Mouse (Mus musculus) ES-E14 (cell line): Measurements from ENCODE around the gene Cc2d1b.

Experiments used
- CHD2 ChIP-seq: IDR thresholded peaks from 2 replicates; pipeline ENCODE4 v1.6.1; 2014; ENCODE audit warnings: mild to moderate bottlenecking, low read depth, low read length, inconsistent platforms
- HCFC1 ChIP-seq: IDR thresholded peaks from 2 replicates; pipeline ENCODE4 v1.6.1; 2012; ENCODE audit warnings: low read length, inconsistent platforms, borderline replicate concordance; ENCODE audit not compliant: insufficient read depth

DNA sequence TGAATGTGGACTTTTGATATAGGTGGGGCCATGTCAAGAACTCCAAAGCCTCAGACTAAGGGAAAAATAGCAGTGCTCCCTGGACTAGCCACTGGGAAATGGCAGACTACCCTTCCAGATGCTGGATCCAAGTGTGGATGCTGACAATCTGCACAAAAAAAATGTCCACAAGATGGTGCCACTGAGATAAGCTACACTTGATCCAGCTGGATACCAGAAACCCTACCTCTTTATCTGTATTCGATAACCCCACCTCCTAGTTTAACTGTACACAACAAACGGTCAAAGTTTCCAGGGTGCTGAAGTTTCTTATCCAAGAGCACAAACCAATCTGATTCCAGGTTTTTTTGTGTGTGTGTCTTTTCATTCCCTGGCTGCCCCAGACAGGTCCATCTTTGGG lies 44.7 kb downstream of the Cc2d1b start:
- TF ChIP-seq HCFC1 (no peak), CHD2 (no peak)
